Comparison of ENCODE assay signal across 9 mouse cellular contexts in the genomic region with DNA sequence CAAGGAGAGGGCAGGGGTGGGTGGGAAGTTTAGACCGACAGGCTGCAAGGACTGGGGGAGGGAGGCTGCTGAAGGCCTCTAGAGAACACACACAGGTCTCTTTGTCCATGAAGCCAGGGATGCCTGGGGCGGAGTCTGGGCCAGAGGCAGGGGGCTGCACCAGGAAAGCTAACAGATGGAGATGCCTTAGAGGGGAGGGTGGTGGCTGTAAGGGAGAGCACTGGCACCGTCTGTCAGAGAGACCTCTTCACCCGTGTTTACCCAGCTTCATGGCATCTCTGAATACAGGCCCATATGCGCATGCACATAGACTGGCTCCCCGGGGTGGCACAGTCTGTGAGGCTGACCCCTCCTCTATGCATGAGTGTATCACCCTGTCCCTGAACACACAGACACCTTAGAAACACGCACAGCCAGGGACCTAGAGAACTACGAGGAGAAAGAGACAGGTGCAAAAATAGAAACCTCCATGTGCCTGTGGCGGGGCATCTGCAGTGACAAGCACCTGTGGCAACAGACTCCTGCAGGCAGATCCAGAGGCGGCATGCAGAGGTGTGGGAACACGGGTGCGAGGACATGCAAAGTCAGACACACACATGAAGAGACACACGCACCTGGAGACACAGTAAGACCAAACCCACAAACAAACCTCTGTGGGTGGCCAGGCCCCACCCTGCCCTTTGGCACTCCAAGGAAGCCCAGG. TPM values are rescaled to one million over a fixed set of nuclear protein-coding genes. Genes with fewer than 3 reads are reported as not detected.
DNase-seq lines count a peak whose midpoint lies in the region; ATAC-seq and TF ChIP-seq lines count a peak whose summit lies in the region.
"Had no signal": no experiment of that assay in that cellular context is flagged by ENCODE, and none has a peak within 500 bp of the region (broad histone marks: within the 10 kb centered on the region; RNA-seq: fewer than 3 reads in every experiment).

No protein-coding gene starts in this region.

- no peak overlapping the region for H3K4me2 ChIP-seq in lung, postnatal 0 days (replicated peaks; ENCODE audit: low read depth, low read length)
- H3K4me2 ChIP-seq in forebrain, postnatal 0 days (ENCODE audit: low read depth): peak overlapping the region; percentile 69
- peak overlapping the region; percentile 86 for H3K4me2 ChIP-seq in midbrain, embryonic 13.5 days (replicated peaks)

- H3K27me3 ChIP-seq in lung, postnatal 0 days (replicated peaks; ENCODE audit: insufficient read depth, low read length): no peaks in the 10 kb centered on the region
- no peaks in the 10 kb centered on the region for H3K27me3 ChIP-seq in forebrain, postnatal 0 days (ENCODE audit: insufficient read depth, low read length)
- no peaks in the 10 kb centered on the region for H3K27me3 ChIP-seq in midbrain, embryonic 13.5 days

- H3K27ac ChIP-seq in lung, postnatal 0 days (ENCODE audit: low read length): peak overlapping the region; percentile 52; the same call in 1 of the 2 replicates
- peak overlapping the region; percentile 35; the same call in 1 of the 2 replicates for H3K27ac ChIP-seq in forebrain, postnatal 0 days (ENCODE audit: low read depth, low read length)
- peak overlapping the region; percentile 84 for H3K27ac ChIP-seq in midbrain, embryonic 13.5 days

- no peak for TF ChIP-seq CTCF in lung, postnatal 0 days (IDR thresholded peaks at IDR 0.05)
- no peak for TF ChIP-seq CTCF in forebrain, postnatal 0 days (IDR thresholded peaks at IDR 0.05; ENCODE audit: low read depth)

- WGBS in lung, postnatal 0 days: 52% methylated on average over 13 of the region's 13 CpGs
- WGBS in forebrain, postnatal 0 days: 31% methylated on average over 13 of the region's 13 CpGs
- 41% methylated on average over 13 of the region's 13 CpGs for WGBS in midbrain, embryonic 13.5 days

- peaks cover 5% of the 10 kb centered on the region; the same call in 1 of the 2 replicates for H3K4me1 ChIP-seq in lung, postnatal 0 days (ENCODE audit: insufficient read depth, low read depth, low read length)
- peaks cover 31% of the 10 kb centered on the region for H3K4me1 ChIP-seq in forebrain, postnatal 0 days (ENCODE audit: insufficient read depth)
- peaks cover 74% of the 10 kb centered on the region for H3K4me1 ChIP-seq in midbrain, embryonic 13.5 days (replicated peaks)

- TF ChIP-seq EP300 in lung, postnatal 0 days (IDR thresholded peaks at IDR 0.05): no peak

- H3K4me3 ChIP-seq in lung, postnatal 0 days (ENCODE audit: low read depth, low read length): no peak overlapping the region
- no peak overlapping the region; the same call in 1 of the 2 replicates for H3K4me3 ChIP-seq in forebrain, postnatal 0 days (ENCODE audit: low read depth, low read length)
- H3K4me3 ChIP-seq in midbrain, embryonic 13.5 days (replicated peaks): no peak overlapping the region

- H3K36me3 ChIP-seq in lung, postnatal 0 days (ENCODE audit: insufficient read depth, low read length): 0 out of 2 replicates have a peak, but pooled peaks cover 3% of the 10 kb centered on the region
- peaks cover 22% of the 10 kb centered on the region; the same call in 1 of the 2 replicates for H3K36me3 ChIP-seq in forebrain, postnatal 0 days (ENCODE audit: insufficient read depth)
- H3K36me3 ChIP-seq in midbrain, embryonic 13.5 days: peaks cover 31% of the 10 kb centered on the region

- no peaks in the 10 kb centered on the region for H3K9me3 ChIP-seq in lung, postnatal 0 days (ENCODE audit: low read length)
- H3K9me3 ChIP-seq in forebrain, postnatal 0 days (ENCODE audit: low read length): no peaks in the 10 kb centered on the region
- no peaks in the 10 kb centered on the region for H3K9me3 ChIP-seq in midbrain, embryonic 13.5 days

- no peak for ATAC-seq in lung, postnatal 0 days
- peak; percentile 6 for ATAC-seq in forebrain, postnatal 0 days
- peak; percentile 47 for ATAC-seq in midbrain, embryonic 13.5 days

- no peak for DNase-seq in lung, postnatal 0 days (ENCODE audit: low spot score)
- no peak for DNase-seq in lung, postnatal 36 days
- DNase-seq in forebrain, postnatal 0 days: no peak
- no peak for DNase-seq in liver
- no peak for DNase-seq in ovary, postnatal 36 days (ENCODE audit: low spot score)
- no peak for DNase-seq in heart, adult 8-10 months (ENCODE audit: low spot score)
- no peak for DNase-seq in MN1 (ENCODE audit: low spot score)
- DNase-seq: cerebellum, adult 9-11 months had no signal

- no peak overlapping the region for H3K9ac ChIP-seq in lung, postnatal 0 days (replicated peaks; ENCODE audit: low read depth)
- peak overlapping the region; percentile 54; the same call in 1 of the 2 replicates for H3K9ac ChIP-seq in forebrain, postnatal 0 days
- peak overlapping the region; percentile 49 for H3K9ac ChIP-seq in midbrain, embryonic 13.5 days (replicated peaks)

RNA-seq across cellular contexts. Expression of gene Ptprf, which starts 29.3 kb away (rescaled TPM):
- 65.1 and 85.0 TPM in 2 replicates for polyA plus RNA-seq in lung, postnatal 0 days (2015; fragmentation: Nextera tagmentation; extraction: Ambion mirVana)
- total RNA-seq in forebrain, postnatal 0 days (2014; rRNA removed): 109 and 120 TPM in 2 replicates
- 30.5 and 45.0 TPM in 2 replicates for polyA plus RNA-seq in forebrain, postnatal 0 days (2015; fragmentation: Nextera tagmentation; extraction: Ambion mirVana)
- 80.3 and 91.8 TPM in 2 replicates for polyA plus RNA-seq in midbrain, embryonic 13.5 days (2015; fragmentation: Nextera tagmentation; extraction: Ambion mirVana)
- total RNA-seq in heart, adult 8-10 months (2022): 1 to 10 TPM; 3.6 to 6.8 (median 4.6) TPM
